Mouse (Mus musculus) B cell, adult 67 days (primary cell): ENCODE results near the gene Eipr1. TPM values are rescaled to one million over a fixed set of nuclear protein-coding genes. Genes with fewer than 3 reads are reported as not detected.

Experiments
- total RNA-seq, 2 experiments: library from RNA; stranded (reverse); gene quantifications; 4 replicates each; pipeline ENCODE4 v1.2.4; 2023

Gene Eipr1
- 10 to 100 TPM; 21.8 to 33.9 TPM for total RNA-seq

DNA sequence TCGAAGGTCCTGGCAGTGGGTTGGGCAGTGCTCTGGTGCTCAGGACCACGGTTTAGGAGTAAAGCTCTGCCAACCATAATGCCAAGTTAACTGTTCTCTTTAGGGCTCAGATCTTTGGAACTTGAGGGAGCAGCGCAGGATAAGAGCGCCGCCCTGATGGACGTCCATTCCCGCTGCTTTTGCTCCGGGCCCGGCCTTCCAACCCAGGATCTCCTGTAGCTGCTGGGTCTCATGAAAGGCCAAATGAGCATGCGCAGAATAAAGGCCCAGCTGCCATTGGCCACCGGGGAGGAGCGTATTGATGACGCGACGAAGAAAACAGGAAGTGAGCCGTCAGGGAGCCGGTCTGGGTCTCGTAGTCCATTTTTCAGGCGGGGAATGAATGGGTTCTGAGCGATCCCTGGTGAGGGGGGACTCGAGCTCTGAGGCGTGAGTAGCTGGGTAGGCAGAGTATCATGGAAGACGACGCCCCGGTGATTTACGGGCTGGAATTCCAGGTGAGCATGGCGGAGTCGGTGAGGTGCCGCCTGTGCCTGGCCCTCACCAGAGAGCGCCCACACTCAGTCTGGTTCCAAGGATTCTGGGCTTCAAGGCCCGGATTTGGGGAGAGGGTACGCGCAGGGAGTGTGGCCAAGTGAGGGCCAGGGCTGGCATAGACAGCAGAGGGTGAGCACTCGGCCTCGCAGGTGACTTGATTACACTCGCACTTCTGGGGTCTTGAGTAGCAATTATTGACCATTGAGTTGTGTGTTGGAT lies at the start of gene Eipr1:
TSS of gene Eipr1 (plus strand) at position 296 of the 756 bp plus-strand sequence.

DNA sequence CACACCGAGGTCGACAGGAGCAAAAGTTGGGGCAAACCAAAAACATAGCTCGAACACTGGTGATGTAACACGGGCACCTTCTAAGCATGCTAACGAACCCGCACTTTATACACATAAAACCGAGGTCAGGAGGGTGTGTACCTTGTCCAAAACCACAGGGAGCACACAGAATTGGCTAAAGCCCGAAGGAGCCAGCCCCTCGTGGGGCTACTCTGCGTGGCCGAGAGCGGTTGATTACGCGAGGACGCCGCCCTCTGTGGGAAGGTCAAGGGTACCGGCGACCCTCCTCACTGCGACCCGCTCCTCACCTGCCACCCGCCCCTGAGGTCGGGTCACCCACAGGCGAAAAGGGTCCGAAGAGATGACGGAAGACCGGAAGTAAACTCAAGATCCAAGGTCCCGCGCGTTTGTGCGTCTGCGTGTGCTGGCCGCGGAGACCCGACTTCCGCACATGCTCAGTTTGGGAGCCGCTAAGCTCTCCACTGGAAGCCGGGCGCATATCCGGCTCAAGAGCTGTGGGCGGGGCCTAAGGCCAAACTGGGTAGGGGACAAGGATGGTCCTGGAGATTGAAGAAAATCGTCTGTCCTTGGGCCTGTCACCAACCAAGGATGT lies 1.5 kb upstream of the Eipr1 start, which contains the start of gene Trappc12:
TSS of gene Trappc12 (minus strand) at position 452 of the 613 bp plus-strand sequence.

Other genes with a start within 250 kb of the Eipr1 start
- under 1 TPM; 0.39 to 0.87 TPM for gene Dcdc2c, start 199.4 kb upstream of the Eipr1 start, total RNA-seq
- gene Allc, start 169.3 kb upstream of the Eipr1 start, total RNA-seq: not detected
- gene Colec11, start 128.4 kb upstream of the Eipr1 start, total RNA-seq: not detected
- 1,000 to 10,000 TPM in 1 of 2 experiments, 100 to 1,000 TPM in 1; 924 to 1,022 TPM for gene Rps7, start 115.8 kb upstream of the Eipr1 start, total RNA-seq
- 10 to 100 TPM; 26.4 to 28.9 TPM for gene Rnaseh1, start 102.2 kb upstream of the Eipr1 start, total RNA-seq
- 10 to 100 TPM; 51.8 to 55.2 TPM for gene Adi1, start 76.6 kb upstream of the Eipr1 start, total RNA-seq
- 10 to 100 TPM; 54.5 to 56.4 TPM for gene Trappc12, start 1.3 kb upstream of the Eipr1 start, total RNA-seq